Mouse (Mus musculus): ENCODE data around the gene Prrt4.

DNA sequence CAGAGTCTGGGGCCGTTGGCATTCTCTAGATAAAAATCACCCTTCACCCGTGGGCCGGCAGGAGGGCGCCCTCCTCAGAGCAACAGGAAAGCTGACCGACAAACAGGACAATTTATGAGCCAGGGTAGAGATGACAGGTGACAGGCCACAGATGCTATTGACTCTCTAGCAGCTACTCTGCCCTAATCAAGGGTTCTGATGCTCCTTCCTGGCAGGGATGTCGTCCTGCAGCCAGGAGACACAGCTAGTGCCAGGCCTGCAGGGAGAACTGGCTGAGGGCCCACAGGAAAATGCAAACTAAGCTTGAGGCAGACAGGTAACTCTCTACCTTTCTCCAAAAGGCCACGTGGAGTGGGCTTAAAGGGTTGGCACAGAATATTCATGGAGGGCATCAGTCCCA, 31.8 kb upstream of the Prrt4 start:
- TF ChIP-seq POLR2A (IDR thresholded peaks at IDR 0.05; ENCODE audit: low read depth, low read length), result no peak
- TF ChIP-seq CTCF (conservative IDR thresholded peaks at IDR 0.05; ENCODE audit: insufficient read depth, insufficient read length, low read depth, low read length), result no peak
